Mouse (Mus musculus): ENCODE data around the gene Spock1.
"Not testable (repeated sequence)": the region's sequence is repeated elsewhere in the genome, so short reads cannot be mapped to it uniquely, and the experiment has no call there.

The Spock1 gene

GRCm38 (mm10) chr13:57648784-57649183 lies 259.3 kb downstream of the Spock1 start:
- no peak for DNase-seq

- no peak for DNase-seq
These were observed 260.7 kb downstream of the Spock1 start for GRCm38 (mm10) chr13:57647456-57647855.

- no peak for DNase-seq
These were observed 265.1 kb downstream of the Spock1 start for GRCm38 (mm10) chr13:57643036-57643435.

- DNase-seq: no peak
These were observed 266.5 kb downstream of the Spock1 start for GRCm38 (mm10) chr13:57641649-57642048.

- DNase-seq: no peak
These were observed 267.2 kb downstream of the Spock1 start for GRCm38 (mm10) chr13:57640968-57641367.

- DNase-seq: no peak
These were observed 269.3 kb downstream of the Spock1 start for GRCm38 (mm10) chr13:57638820-57639219.

- no peak for DNase-seq
These were observed 270.5 kb downstream of the Spock1 start for GRCm38 (mm10) chr13:57637606-57638132.

- no peak for DNase-seq
These were observed 271.0 kb downstream of the Spock1 start for GRCm38 (mm10) chr13:57637080-57637572.

- DNase-seq: no peak
These were observed 271.7 kb downstream of the Spock1 start for GRCm38 (mm10) chr13:57636196-57637015.

GRCm38 (mm10) chr13:57630532-57630931 lies 277.6 kb downstream of the Spock1 start:
- DNase-seq: no peak

GRCm38 (mm10) chr13:57628218-57628617 lies 279.9 kb downstream of the Spock1 start:
- DNase-seq: no peak

GRCm38 (mm10) chr13:57626434-57626833 lies 281.7 kb downstream of the Spock1 start:
- DNase-seq: no peak

- DNase-seq: no peak
These were observed 284.1 kb downstream of the Spock1 start for GRCm38 (mm10) chr13:57623909-57624481.

GRCm38 (mm10) chr13:57619079-57619768 lies 288.9 kb downstream of the Spock1 start:
- no peak for DNase-seq

GRCm38 (mm10) chr13:57611326-57612171 lies 296.6 kb downstream of the Spock1 start:
- no peak for DNase-seq

GRCm38 (mm10) chr13:57609946-57610345 lies 298.2 kb downstream of the Spock1 start:
- no peak for DNase-seq

GRCm38 (mm10) chr13:57604437-57604836 lies 303.7 kb downstream of the Spock1 start:
- DNase-seq: no peak

GRCm38 (mm10) chr13:57603226-57603625 lies 304.9 kb downstream of the Spock1 start:
- no peak for DNase-seq

- no peak for DNase-seq
These were observed 312.4 kb downstream of the Spock1 start for GRCm38 (mm10) chr13:57595761-57596051.

GRCm38 (mm10) chr13:57595032-57595760 lies 312.9 kb downstream of the Spock1 start:
- no peak for DNase-seq

- DNase-seq: not testable (repeated sequence)
These were observed 318.7 kb downstream of the Spock1 start for GRCm38 (mm10) chr13:57589338-57589914.
